Mouse (Mus musculus) heart, embryonic 16.5 days (tissue): Measurements from ENCODE around the gene Fos. TPM values are rescaled to one million over a fixed set of nuclear protein-coding genes. Genes with fewer than 3 reads are reported as not detected.
A peak's percentile ranks its signal among the peaks of the same experiment; 100 is the strongest.

Source experiments
- ATAC-seq: fragments of 200-750 bp; cut with Nextera tagmentation; replicated peaks from 2 replicates; pipeline ENCODE4 v1.8.0; 2017; ENCODE audit warnings: moderate number of reproducible peaks; ENCODE audit not compliant: insufficient read depth, low FRiP score; ENCODE audit errors: extremely low read depth
- H3K27ac ChIP-seq: fragments of 300-500 bp; sonication (generic); 2 replicates; pipeline ENCODE4 v1.5.1; 2014; ENCODE audit warnings: mild to moderate bottlenecking, low read length, control low read depth, moderate library complexity
- H3K27me3 ChIP-seq: fragments of 300-500 bp; sonication (generic); 2 replicates; pipeline ENCODE4 v1.6.1; 2014; ENCODE audit warnings: low read length, mixed read lengths; ENCODE audit not compliant: control insufficient read depth, insufficient read depth
- H3K36me3 ChIP-seq: fragments of 300-500 bp; sonication (generic); 2 replicates; pipeline ENCODE4 v1.6.1; 2014; ENCODE audit not compliant: control insufficient read depth, insufficient read depth
- H3K4me1 ChIP-seq: fragments of 300-500 bp; sonication (generic); 2 replicates; pipeline ENCODE4 v1.6.1; 2014; ENCODE audit warnings: low read length, mixed read lengths; ENCODE audit not compliant: control insufficient read depth, insufficient read depth
- H3K4me2 ChIP-seq: fragments of 300-500 bp; sonication (generic); 2 replicates; pipeline ENCODE4 v1.6.1; 2014; ENCODE audit warnings: low read depth, mild to moderate bottlenecking, control low read depth, low read length
- H3K4me3 ChIP-seq: fragments of 300-500 bp; sonication (generic); 2 replicates; pipeline ENCODE4 v1.5.1; 2014; ENCODE audit warnings: mild to moderate bottlenecking, control low read depth, low read length
- H3K9ac ChIP-seq: fragments of 300-500 bp; sonication (generic); 2 replicates; pipeline ENCODE4 v1.6.1; 2014; ENCODE audit warnings: low read length, control low read depth
- H3K9me3 ChIP-seq: fragments of 300-500 bp; sonication (generic); replicated peaks from 2 replicates; pipeline ENCODE4 v1.6.1; 2016; ENCODE audit warnings: low read length; ENCODE audit not compliant: control insufficient read depth
- WGBS: fragments of 180-500 bp; shearing (Covaris S2); extraction: QIAGEN DNeasy Blood & Tissue Kit; methylation state at CpG from one replicate; pipeline ENCODE4 v1.1.7; 2014; 5-methylcytosine and 5-hydroxymethylcytosine counted together
- polyA plus RNA-seq: library from polyadenylated mRNA; unstranded; fragments of >200 nt; fragmentation: Nextera tagmentation; extraction: Ambion mirVana; gene quantifications from 2 replicates; pipeline ENCODE4 v1.2.1, GENCODE M21; 2015

The Fos gene
- polyA plus RNA-seq, 1 experiment from 2014 or later = 6.6 TPM

DNA sequence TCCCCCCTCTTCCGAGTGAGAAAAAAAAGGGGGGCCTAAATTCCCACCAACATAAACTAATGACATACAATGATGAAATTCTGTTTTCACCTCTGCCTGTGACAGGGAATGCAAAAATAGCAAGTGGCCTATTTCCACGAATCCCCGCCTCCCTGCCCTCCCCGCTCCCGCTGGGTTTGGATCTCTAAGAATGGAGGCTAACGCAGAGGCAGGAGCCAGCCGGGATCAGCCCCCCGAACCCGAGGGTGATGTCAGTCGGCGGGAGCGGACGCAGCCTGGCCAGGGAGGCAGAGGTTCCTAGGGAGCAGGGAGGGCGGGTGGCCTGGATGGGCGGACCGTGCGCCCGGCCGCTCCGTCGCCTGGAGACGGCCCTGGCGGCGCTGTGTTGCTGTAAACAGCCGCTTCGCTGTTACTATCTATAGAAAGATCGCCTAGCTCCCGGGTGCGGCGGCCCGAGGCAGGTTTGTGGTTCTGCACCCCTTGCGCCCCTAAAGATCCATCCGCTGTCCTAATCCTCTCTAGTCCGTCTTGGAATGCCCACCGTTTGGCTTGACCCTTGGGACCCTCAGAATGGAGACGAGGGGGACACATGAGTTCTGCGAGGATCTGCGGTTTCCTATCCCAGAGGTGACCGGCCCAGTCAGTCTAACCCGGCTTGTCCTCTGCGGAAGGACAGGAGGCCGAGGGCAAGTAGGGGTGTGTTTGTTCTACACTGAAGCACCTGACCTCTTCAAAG, 1.6 kb upstream of the Fos start:
- under 1% methylated on average over 42 of the region's 42 CpGs for WGBS
- ATAC-seq = peak; percentile 74

DNA sequence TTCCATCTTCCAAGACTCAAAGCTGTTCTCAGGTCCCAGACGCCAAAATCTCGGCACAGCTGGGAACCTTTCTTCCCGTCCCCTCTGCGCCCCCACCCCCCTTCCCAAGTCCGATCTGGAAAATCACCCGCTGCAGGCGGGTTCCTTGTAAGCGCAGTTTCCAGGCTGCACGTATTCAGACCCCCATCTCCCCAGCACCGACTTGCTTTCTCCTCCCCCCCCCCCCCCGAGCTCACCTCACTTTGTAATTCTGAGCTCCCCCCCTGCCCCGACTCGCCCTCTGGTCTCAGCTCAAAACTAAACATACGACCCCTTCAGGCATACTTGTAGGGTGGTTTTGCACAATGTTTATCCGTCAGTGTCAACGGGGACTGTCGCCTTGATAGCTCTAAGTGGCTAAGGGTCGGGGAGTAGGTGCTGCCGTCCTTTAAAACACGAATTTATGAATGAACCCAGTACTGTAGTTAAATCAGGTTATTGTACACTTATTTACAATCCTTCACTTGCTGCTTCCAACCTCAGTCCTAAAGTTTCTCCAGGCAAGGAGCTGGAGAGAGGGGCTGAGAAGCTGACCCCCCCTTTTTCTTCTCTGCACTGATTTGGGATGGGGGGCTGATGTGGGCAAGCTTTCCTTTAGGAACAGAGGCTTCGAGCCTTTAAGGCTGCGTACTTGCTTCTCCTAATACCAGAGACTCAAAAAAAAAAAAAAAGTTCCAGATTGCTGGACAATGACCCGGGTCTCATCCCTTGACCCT, 857 bp upstream of the Fos start:
- peak overlapping the region; percentile 67 for H3K4me3 ChIP-seq
- H3K36me3 ChIP-seq = no peaks in the 10 kb centered on the region
- H3K27ac ChIP-seq = peak overlapping the region; percentile 92
- no peaks in the 10 kb centered on the region for H3K9me3 ChIP-seq
- peak overlapping the region; percentile 82 for H3K4me2 ChIP-seq
- under 1% methylated on average over 22 of the region's 23 CpGs for WGBS
- peaks cover 5% of the 10 kb centered on the region; the same call in 1 of the 2 replicates for H3K27me3 ChIP-seq
- ATAC-seq = no peak
- H3K4me1 ChIP-seq = peaks cover 20% of the 10 kb centered on the region
- H3K9ac ChIP-seq = peak overlapping the region; percentile 76

More for the DNA sequence above, 1.6 kb upstream of the Fos start:
- H3K4me2 ChIP-seq = peak overlapping the region; percentile 82
- peak overlapping the region; percentile 76 for H3K9ac ChIP-seq
- peak overlapping the region; percentile 92 for H3K27ac ChIP-seq
- peaks cover 20% of the 10 kb centered on the region for H3K4me1 ChIP-seq
- no peaks in the 10 kb centered on the region for H3K36me3 ChIP-seq
- peaks cover 5% of the 10 kb centered on the region; the same call in 1 of the 2 replicates for H3K27me3 ChIP-seq
- H3K9me3 ChIP-seq = no peaks in the 10 kb centered on the region
- H3K4me3 ChIP-seq = peak overlapping the region; percentile 67

DNA sequence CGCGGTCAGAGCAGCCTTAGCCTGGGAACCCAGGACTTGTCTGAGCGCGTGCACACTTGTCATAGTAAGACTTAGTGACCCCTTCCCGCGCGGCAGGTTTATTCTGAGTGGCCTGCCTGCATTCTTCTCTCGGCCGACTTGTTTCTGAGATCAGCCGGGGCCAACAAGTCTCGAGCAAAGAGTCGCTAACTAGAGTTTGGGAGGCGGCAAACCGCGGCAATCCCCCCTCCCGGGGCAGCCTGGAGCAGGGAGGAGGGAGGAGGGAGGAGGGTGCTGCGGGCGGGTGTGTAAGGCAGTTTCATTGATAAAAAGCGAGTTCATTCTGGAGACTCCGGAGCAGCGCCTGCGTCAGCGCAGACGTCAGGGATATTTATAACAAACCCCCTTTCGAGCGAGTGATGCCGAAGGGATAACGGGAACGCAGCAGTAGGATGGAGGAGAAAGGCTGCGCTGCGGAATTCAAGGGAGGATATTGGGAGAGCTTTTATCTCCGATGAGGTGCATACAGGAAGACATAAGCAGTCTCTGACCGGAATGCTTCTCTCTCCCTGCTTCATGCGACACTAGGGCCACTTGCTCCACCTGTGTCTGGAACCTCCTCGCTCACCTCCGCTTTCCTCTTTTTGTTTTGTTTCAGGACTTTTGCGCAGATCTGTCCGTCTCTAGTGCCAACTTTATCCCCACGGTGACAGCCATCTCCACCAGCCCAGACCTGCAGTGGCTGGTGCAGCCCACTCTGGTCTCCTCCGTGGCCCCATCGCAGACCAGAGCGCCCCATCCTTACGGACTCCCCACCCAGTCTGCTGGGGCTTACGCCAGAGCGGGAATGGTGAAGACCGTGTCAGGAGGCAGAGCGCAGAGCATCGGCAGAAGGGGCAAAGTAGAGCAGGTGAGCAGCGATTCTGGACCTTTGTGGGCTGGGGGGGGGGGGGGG, 875 bp downstream of the Fos start:
- Histone ChIP-seq H3K36me3 (no peaks in the 10 kb centered on the region), H3K4me2 (peak overlapping the region; percentile 82), H3K9ac (peak overlapping the region; percentile 76), H3K4me3 (peak overlapping the region; percentile 67), H3K27me3 (peaks cover 5% of the 10 kb centered on the region; the same call in 1 of the 2 replicates), H3K9me3 (no peaks in the 10 kb centered on the region), H3K4me1 (peaks cover 25% of the 10 kb centered on the region), H3K27ac (peak overlapping the region; percentile 92)
- 0 out of 2 replicates have a peak, but pooled peaks have one; percentile 1 for ATAC-seq
- 1% methylated on average over 49 of the region's 49 CpGs for WGBS

DNA sequence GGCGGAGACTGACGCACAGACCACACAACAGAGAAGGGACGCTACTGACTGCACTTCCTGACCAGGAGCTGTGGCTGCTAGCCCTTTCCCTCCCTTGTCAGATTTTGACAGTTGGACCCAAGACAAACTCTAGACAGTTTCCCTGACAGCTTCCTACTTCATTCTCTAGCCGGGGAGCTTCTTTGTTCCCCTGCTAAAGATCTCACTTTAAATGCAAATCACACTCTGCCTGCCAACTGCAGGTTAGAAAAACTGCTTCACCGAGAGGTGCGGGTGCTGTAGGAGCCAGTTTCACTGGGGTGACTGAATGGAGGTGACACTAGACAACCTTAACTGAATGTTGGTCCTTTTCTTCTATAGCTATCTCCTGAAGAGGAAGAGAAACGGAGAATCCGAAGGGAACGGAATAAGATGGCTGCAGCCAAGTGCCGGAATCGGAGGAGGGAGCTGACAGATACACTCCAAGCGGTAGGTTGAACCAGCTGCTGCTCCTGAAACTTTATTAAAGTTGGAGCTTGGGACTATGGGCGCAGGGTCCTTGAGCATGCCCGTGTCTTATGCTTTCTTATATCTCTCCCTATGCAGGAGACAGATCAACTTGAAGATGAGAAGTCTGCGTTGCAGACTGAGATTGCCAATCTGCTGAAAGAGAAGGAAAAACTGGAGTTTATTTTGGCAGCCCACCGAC, 1.7 kb downstream of the Fos start:
- WGBS = 33% methylated on average over 15 of the region's 16 CpGs
- peak overlapping the region; percentile 82 for H3K4me2 ChIP-seq
- H3K4me1 ChIP-seq = peaks cover 30% of the 10 kb centered on the region
- peaks cover 5% of the 10 kb centered on the region; the same call in 1 of the 2 replicates for H3K27me3 ChIP-seq
- no peaks in the 10 kb centered on the region for H3K36me3 ChIP-seq
- no peaks in the 10 kb centered on the region for H3K9me3 ChIP-seq
- H3K27ac ChIP-seq = no peak overlapping the region
- peak overlapping the region; percentile 67 for H3K4me3 ChIP-seq
- ATAC-seq = no peak
- peak overlapping the region; percentile 76 for H3K9ac ChIP-seq

DNA sequence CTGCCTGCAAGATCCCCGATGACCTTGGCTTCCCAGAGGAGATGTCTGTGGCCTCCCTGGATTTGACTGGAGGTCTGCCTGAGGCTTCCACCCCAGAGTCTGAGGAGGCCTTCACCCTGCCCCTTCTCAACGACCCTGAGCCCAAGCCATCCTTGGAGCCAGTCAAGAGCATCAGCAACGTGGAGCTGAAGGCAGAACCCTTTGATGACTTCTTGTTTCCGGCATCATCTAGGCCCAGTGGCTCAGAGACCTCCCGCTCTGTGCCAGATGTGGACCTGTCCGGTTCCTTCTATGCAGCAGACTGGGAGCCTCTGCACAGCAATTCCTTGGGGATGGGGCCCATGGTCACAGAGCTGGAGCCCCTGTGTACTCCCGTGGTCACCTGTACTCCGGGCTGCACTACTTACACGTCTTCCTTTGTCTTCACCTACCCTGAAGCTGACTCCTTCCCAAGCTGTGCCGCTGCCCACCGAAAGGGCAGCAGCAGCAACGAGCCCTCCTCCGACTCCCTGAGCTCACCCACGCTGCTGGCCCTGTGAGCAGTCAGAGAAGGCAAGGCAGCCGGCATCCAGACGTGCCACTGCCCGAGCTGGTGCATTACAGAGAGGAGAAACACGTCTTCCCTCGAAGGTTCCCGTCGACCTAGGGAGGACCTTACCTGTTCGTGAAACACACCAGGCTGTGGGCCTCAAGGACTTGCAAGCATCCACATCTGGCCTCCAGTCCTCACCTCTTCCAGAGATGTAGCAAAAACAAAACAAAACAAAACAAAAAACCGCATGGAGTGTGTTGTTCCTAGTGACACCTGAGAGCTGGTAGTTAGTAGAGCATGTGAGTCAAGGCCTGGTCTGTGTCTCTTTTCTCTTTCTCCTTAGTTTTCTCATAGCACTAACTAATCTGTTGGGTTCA, 2.5 kb downstream of the Fos start:
- H3K4me2 ChIP-seq = no peak overlapping the region
- H3K27me3 ChIP-seq = peaks cover 5% of the 10 kb centered on the region; the same call in 1 of the 2 replicates
- no peak overlapping the region for H3K9ac ChIP-seq
- H3K4me3 ChIP-seq = 0 out of 2 replicates have a peak overlapping the region, but pooled peaks have one; percentile 2
- no peaks in the 10 kb centered on the region for H3K36me3 ChIP-seq
- WGBS = 66% methylated on average over 23 of the region's 23 CpGs
- peaks cover 30% of the 10 kb centered on the region for H3K4me1 ChIP-seq
- H3K27ac ChIP-seq = no peak overlapping the region
- no peaks in the 10 kb centered on the region for H3K9me3 ChIP-seq
- ATAC-seq = no peak

DNA sequence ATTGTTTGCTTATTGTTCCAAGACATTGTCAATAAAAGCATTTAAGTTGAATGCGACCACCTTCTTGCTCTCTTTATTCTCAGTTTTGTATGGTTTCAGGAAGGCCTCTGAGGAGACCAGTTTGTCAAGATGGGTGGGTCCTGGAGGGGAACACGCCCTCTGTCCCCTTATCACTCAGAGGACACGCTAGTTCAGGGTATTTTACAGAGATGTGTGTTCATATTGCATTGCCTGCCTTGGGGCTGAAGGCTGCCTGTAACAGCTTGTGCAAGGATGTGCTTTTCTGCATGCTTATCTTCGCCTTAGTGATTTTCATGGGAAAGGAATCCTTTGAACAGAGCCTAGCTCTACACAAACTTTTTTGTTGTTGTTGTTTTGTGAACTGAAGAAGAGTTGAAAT, 3.5 kb downstream of the Fos start:
- Histone ChIP-seq H3K9me3 (no peaks in the 10 kb centered on the region), H3K4me1 (peaks cover 23% of the 10 kb centered on the region), H3K27ac (no peak overlapping the region), H3K27me3 (peaks cover 5% of the 10 kb centered on the region; the same call in 1 of the 2 replicates), H3K36me3 (no peaks in the 10 kb centered on the region), H3K9ac (no peak overlapping the region), H3K4me2 (no peak overlapping the region), H3K4me3 (no peak overlapping the region)
- no peak for ATAC-seq
- WGBS = 74% methylated on average over 4 of the region's 4 CpGs

DNA sequence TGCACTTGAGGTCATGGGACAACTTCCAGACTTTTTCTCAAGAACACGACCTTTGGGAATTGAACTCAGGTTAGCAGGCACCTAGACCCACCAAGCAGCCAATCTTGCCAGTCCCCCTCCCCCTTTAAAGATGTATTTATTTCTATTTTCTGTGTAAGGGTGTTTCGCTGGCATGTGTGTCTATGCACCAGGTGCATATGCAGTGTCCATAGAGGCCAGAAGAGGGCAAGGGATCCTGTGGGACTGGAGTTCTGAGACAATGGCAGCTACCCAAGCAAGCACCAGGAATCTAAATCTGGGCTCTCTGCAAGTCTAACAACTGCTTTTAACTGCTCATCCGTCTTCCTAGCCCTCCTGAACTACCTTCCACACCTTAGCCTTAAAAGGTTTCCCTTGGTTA, 4.1 kb downstream of the Fos start:
- no peak overlapping the region for H3K27ac ChIP-seq
- peaks cover 22% of the 10 kb centered on the region for H3K4me1 ChIP-seq
- H3K4me2 ChIP-seq = no peak overlapping the region
- 79% methylated on average over 3 of the region's 3 CpGs for WGBS
- ATAC-seq = no peak
- no peak overlapping the region for H3K4me3 ChIP-seq
- no peak overlapping the region for H3K9ac ChIP-seq
- H3K36me3 ChIP-seq = no peaks in the 10 kb centered on the region
- H3K27me3 ChIP-seq = peaks cover 5% of the 10 kb centered on the region; the same call in 1 of the 2 replicates
- no peaks in the 10 kb centered on the region for H3K9me3 ChIP-seq
